Mouse (Mus musculus) heart, postnatal 0 days (tissue): ENCODE measurements at regions not wholly inside any gene's neighbourhood (a gene's known extent, or its start where the extent isn't known, plus 50 kb on each side); places are given as distances from the start of the nearest gene placed in this dataset.

ENCODE experiments used
- CTCF ChIP-seq: IDR thresholded peaks from 2 replicates; pipeline ENCODE4 v1.5.1; 2016; ENCODE audit warnings: antibody characterized with exemption, control low read depth, low read depth
- EP300 ChIP-seq: IDR thresholded peaks from 2 replicates; pipeline ENCODE4 v1.6.1; 2016; ENCODE audit warnings: antibody characterized with exemption, low read depth

DNA sequence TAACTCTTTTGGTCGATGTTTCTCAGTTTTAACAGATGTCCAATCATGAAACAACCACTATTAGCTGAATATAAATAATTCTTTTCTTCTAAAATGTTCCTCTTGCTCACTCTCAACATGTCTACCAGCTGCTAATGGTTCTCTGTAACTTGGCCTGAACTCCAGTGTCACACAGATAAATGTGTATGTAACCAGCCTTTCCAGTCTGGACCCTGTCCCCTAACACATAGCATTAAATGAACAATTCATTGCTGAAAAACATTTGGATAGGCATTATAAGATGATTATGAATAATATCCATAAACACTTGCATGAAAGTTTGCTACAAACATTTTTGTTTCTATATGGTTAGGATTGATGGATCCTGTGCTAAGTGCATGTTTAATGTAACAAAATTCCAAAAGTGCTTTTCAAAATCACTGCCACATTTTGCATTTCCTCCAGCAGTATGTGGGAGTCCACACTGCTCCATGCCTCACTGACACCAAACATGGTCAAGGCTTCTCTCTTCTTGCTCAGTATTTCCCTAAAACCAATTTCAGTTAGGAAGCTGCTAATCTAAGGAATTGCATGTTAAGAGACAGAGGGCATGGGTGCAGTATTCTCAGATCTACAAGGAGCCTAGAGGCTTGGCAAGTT lies 82.1 kb upstream of the Thbs1 start:
- no peak for TF ChIP-seq CTCF
- no peak for TF ChIP-seq EP300
